Mouse (Mus musculus): ENCODE measurements around the gene Rbbp4. TPM values are rescaled to one million over a fixed set of nuclear protein-coding genes. Genes with fewer than 3 reads are reported as not detected.
A peak's percentile ranks its signal among the peaks of the same experiment; 100 is the strongest.

Gene Rbbp4
- total RNA-seq, 2 experiments from 2014 or later: 41.0 to 50.6 TPM

- no peak for DNase-seq
These were observed 41.5 kb downstream of the Rbbp4 start for GRCm38 (mm10) chr4:129293702-129294101.

GRCm38 (mm10) chr4:129292831-129293230 lies 42.3 kb downstream of the Rbbp4 start:
- DNase-seq: no peak

DNA sequence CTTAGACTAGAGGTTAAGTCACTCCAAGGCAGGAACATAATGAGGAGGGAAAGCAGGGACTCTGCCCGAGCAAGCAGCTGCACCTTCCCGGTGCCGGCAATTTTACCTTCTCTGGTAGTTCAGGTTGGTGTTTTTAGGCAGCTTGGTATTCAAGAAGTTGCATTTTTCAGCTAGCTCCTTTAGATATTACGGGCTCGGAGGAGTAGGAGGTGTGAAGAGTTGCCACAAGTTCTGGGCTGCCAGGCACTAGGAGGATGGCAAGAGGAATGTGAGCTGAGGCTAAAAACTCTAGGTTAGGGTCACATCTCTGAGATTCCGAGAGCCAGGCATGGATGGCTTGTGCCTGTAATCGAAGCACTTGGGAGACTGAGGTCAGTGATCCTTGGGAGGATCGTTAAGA lies 45.5 kb downstream of the Rbbp4 start:
- no peak for DNase-seq

GRCm38 (mm10) chr4:129288067-129288466 lies 47.1 kb downstream of the Rbbp4 start:
- DNase-seq: peak; percentile 68

- DNase-seq: peak; percentile 70
These were observed 47.6 kb downstream of the Rbbp4 start, which contains the start of gene Sync for GRCm38 (mm10) chr4:129287472-129287981. TSS of gene Sync (plus strand) at chr4:129287617.

GRCm38 (mm10) chr4:129286683-129287471 lies 48.3 kb downstream of the Rbbp4 start:
- DNase-seq: peak; percentile 38

DNA sequence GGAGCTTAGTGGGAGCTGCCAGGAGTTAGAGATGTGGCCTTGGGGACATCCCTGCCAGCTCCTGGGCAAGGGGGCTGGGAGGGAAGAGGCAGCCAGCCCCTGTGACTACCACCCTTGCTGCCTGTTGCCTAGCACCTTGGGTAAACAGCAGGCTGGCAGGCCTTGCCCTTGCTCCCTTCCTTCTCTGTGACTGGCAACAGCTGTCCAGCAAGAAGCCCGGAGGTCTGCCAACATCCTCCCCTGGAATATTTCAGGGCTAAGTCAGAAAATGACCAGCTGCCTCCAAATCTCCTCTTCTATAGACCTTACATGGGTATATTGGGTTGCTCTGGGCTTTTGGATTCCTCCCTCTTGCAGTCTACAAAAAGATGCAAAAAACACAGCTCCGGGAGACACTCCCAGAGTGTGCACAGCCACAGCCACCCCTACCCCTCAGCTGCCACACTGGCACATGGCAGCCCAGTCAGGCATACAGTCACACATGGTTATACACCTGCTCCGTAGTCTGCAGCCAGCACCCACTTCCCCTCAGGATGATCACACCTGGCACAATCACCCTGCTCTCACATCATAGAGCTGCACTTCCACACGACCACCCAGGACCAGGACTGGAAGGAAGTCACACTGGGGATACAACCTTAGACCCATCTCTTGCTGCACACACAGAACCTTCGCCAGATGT lies 49.0 kb downstream of the Rbbp4 start:
- DNase-seq: peak; percentile 31

DNA sequence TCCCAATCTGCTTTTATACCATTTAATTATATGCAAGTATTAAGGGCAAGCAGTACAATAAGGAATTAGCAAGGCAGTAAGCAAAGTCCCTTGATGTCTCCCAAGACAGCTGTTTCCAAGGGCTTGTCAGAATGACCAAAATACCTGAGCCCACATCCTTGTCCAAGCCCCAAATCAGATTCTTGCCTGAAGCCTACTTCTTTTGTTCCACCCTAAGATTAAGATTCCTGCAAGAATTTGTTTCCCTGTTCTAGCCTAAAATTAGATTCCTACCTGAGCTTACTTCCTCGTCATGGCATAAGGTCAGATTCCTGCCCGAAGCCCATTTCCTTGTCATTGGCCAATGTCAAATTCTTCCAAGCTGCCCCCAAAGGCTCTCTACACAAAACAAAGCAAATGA lies 50.5 kb downstream of the Rbbp4 start:
- no peak for DNase-seq

- no peak for DNase-seq
These were observed 51.9 kb downstream of the Rbbp4 start for GRCm38 (mm10) chr4:129283226-129283625.

DNA sequence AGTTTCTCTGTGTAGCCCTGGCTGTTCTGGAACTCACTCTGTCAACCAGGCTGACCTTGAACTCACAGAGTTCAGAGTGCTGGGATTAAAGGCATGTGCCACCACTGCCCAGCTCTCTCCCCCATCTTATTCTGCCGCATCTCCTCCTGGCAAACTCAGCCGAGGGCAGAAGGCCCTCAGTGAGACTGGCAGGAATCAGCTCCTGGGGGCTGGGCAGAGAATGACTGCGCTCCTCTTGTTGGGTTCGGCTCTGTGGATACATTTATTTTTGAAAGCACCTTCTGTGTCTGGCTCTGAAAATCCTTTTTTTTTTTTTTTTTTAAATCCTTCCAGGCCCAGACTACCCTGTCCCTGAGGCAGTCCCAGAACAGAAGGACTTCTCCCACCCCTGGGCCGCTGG lies 52.4 kb downstream of the Rbbp4 start:
- DNase-seq: no peak

DNA sequence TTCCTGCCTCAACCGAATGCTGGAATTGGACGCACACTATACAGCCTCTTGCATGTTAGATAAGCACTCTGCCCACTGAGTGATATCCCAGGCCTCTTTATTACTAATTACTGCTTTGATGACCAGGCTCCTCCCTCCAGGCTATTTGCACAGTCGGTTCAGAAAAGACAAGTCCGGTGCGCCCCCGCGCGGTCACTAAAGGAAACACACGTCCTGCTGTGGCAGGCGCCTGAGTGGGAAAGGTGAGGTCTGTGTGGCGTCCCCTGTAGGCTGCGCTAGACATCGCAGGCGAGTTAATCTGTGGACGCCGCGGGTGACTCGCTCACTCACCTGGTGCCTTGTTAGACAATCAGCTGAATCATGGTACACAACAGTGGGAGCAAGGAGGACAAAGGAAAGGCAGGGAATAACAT lies 58.7 kb downstream of the Rbbp4 start:
- peak; percentile 85 for DNase-seq

- DNase-seq: peak; percentile 11
These were observed 62.5 kb downstream of the Rbbp4 start for GRCm38 (mm10) chr4:129272756-129273046.

DNA sequence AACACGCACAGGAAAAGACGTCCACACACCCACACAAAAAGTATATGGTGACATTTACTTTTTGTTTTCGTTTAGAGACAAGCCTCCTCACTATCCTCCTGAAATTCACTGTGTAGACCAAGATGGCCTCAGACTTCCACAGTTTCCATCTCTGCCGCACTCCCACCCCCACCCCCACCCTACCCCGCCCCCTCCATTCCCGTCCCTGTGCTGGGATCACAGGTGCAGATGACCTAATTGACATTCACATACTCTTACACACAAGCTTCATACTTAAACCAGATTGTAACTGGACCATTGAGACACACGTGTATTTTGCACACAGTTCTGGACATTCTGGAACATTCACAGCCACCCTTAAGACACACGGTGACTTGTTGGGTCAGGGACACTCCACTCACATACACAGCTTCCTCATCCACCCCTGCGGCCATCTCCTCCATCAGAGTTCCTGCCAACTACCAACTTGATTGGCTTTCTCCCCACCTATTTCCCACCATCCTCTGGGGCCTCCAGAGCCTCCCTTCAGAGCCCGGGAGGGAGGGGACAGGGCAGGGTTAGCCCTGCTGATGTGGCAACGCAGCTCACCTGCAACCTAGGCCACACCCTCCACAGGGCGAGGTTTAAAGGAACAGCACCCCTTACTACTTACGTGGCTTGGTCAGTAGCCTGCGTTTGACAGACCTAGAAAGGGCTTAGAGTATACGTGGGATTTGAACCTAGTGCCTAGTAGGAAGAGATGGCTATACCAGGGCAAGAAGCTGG lies 63.0 kb downstream of the Rbbp4 start:
- no peak for DNase-seq

DNA sequence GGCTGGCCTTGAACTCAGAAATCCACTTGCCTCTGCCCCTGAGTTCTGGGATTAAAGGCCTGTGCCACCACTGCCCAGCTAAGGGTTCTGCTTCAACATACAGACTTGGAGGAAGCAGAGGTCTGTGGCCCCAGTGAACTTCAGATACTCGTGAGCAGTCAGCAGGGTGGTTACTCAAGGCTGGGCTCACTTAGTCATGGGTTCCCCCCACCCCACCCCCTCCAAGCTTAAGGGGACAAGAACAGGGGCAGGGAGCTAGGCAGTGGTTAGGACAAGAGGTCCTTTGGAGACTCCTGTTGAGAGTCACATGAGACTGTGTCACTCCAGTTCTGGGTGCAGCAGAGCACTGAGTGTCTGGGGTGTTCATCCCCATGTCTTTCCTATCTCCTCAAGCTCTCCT lies 66.5 kb downstream of the Rbbp4 start:
- no peak for DNase-seq

- DNase-seq: no peak
These were observed 68.3 kb downstream of the Rbbp4 start for GRCm38 (mm10) chr4:129266821-129267220.

DNA sequence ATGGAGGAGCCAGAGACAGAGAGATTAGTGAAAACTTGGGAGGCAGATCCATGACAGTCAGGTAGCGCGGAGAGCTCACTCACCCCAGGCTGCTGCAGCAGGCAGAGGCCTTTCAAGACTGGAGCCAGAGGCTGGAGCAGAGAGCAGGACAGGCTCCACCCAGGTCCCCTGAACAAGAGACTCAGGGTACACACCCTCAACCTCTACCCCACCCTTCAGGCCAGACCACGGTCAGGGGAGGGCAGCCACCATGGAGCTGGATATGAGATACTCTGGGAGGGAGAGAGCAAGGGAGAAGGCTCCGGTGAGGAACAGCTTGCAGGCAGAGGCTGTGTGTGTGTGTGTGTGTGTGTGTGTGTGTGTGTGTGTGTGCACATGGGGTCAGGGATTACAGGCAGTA lies 69.0 kb downstream of the Rbbp4 start:
- DNase-seq: no peak

GRCm38 (mm10) chr4:129263225-129264021 lies 71.7 kb downstream of the Rbbp4 start:
- DNase-seq: peak; percentile 58

- DNase-seq: no peak
These were observed 74.0 kb downstream of the Rbbp4 start, which contains the start of gene C77080 for GRCm38 (mm10) chr4:129261196-129261595. TSS of gene C77080 (minus strand) at chr4:129261404.

DNA sequence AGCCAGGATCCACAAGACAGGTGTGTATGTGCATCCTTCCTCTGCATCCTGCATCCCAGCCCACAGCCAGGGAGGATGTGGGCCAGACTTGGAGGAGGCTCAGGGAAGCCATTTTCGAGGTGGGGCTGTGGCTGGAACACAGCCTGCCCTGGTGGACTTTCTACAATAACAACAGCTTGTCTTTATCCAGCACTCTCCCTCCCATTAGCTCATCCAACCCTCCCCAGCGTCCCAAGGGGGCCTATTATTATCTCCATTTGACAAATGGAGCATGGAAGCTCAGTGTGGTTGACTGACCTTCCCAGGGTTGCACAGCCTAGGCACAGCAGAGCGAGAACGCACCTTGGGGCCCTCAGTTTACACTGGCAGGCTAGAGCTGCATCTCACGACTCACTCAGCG lies 74.5 kb downstream of the Rbbp4 start:
- DNase-seq: no peak

GRCm38 (mm10) chr4:129259101-129259500 lies 76.1 kb downstream of the Rbbp4 start:
- DNase-seq: peak; percentile 31
